Mouse (Mus musculus): ENCODE results near the gene Armc2.

DNA sequence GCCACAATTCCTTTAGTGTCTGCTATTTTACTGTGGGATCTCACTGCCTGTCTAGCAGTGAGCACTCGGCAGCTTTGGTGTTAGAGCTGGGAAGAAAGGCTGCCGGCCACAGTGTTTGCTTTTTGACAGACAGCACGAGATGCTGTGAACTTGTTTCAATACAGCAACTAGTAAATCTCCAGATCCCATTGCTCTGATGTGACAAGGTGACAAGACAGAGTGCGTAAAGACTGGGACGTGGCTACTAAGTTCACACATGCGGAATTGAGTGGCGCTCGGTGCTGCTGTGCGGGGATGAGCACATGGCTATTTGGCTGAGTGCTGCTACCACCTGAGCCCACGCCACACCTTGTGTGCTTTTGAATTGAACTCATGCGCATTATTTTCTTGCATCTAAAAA lies 110.8 kb downstream of the Armc2 start:
- no peak for TF ChIP-seq POLR2A (IDR thresholded peaks at IDR 0.05; ENCODE audit: insufficient read depth, low read length)
- no peak for TF ChIP-seq CTCF (IDR thresholded peaks at IDR 0.05; ENCODE audit: low read depth, low read length)
- TF ChIP-seq EP300 (IDR thresholded peaks at IDR 0.05; ENCODE audit: insufficient read depth, low read depth, low read length), result no peak
